Mouse (Mus musculus): ENCODE results near the gene Stk4. TPM values are rescaled to one million over a fixed set of nuclear protein-coding genes. Genes with fewer than 3 reads are reported as not detected.

Gene Stk4
- polyA plus RNA-seq, 1 experiment = 20.9 TPM

- Histone ChIP-seq H3K4me3 (ENCODE audit: insufficient read depth, low read length) (no peak overlapping the region), H3K4me1 (ENCODE audit: control insufficient read depth, insufficient read depth, low read length) (peaks cover 2% of the 10 kb centered on the region), H3K27ac (ENCODE audit: insufficient read depth, low read length) (no peak overlapping the region)
- TF ChIP-seq POLR2A (IDR thresholded peaks at IDR 0.05; ENCODE audit: extremely low read depth, insufficient read depth, low read length) (no peak), CTCF (IDR thresholded peaks at IDR 0.05; ENCODE audit: extremely low read depth, insufficient read depth, low read length) (no peak)
Measured at GRCm38 (mm10) chr2:164114051-164114450, 43.9 kb downstream of the Stk4 start.

- Histone ChIP-seq H3K27ac (ENCODE audit: insufficient read depth, low read length) (no peak overlapping the region), H3K4me1 (ENCODE audit: control insufficient read depth, insufficient read depth, low read length) (peaks cover 2% of the 10 kb centered on the region), H3K4me3 (ENCODE audit: insufficient read depth, low read length) (no peak overlapping the region)
- TF ChIP-seq CTCF (IDR thresholded peaks at IDR 0.05; ENCODE audit: extremely low read depth, insufficient read depth, low read length) (no peak), POLR2A (IDR thresholded peaks at IDR 0.05; ENCODE audit: extremely low read depth, insufficient read depth, low read length) (no peak)
Measured at GRCm38 (mm10) chr2:164115531-164115930, 45.4 kb downstream of the Stk4 start.

GRCm38 (mm10) chr2:164119503-164119902 is 49.4 kb downstream of the Stk4 start:
- H3K4me1 ChIP-seq (ENCODE audit: control insufficient read depth, insufficient read depth, low read length) = peaks cover 2% of the 10 kb centered on the region
- no peak for TF ChIP-seq CTCF (IDR thresholded peaks at IDR 0.05; ENCODE audit: extremely low read depth, insufficient read depth, low read length)
- H3K4me3 ChIP-seq (ENCODE audit: insufficient read depth, low read length) = no peak overlapping the region
- H3K27ac ChIP-seq (ENCODE audit: insufficient read depth, low read length) = no peak overlapping the region

- TF ChIP-seq POLR2A (IDR thresholded peaks at IDR 0.05; ENCODE audit: extremely low read depth, insufficient read depth, low read length) (no peak), CTCF (IDR thresholded peaks at IDR 0.05; ENCODE audit: extremely low read depth, insufficient read depth, low read length) (no peak)
- Histone ChIP-seq H3K4me1 (ENCODE audit: control insufficient read depth, insufficient read depth, low read length) (peaks cover 2% of the 10 kb centered on the region), H3K27ac (ENCODE audit: insufficient read depth, low read length) (no peak overlapping the region), H3K4me3 (ENCODE audit: insufficient read depth, low read length) (no peak overlapping the region)
Measured at GRCm38 (mm10) chr2:164123169-164123766, 53.1 kb downstream of the Stk4 start.

- Histone ChIP-seq H3K4me1 (ENCODE audit: control insufficient read depth, insufficient read depth, low read length) (peaks cover 2% of the 10 kb centered on the region), H3K4me3 (ENCODE audit: insufficient read depth, low read length) (no peak overlapping the region), H3K27ac (ENCODE audit: insufficient read depth, low read length) (no peak overlapping the region)
- TF ChIP-seq CTCF (IDR thresholded peaks at IDR 0.05; ENCODE audit: extremely low read depth, insufficient read depth, low read length) (peak; percentile 79), POLR2A (IDR thresholded peaks at IDR 0.05; ENCODE audit: extremely low read depth, insufficient read depth, low read length) (no peak)
Measured at GRCm38 (mm10) chr2:164126533-164126955, 56.4 kb downstream of the Stk4 start.

- H3K27ac ChIP-seq (ENCODE audit: insufficient read depth, low read length) = no peak overlapping the region
- TF ChIP-seq POLR2A (IDR thresholded peaks at IDR 0.05; ENCODE audit: extremely low read depth, insufficient read depth, low read length) (no peak), CTCF (IDR thresholded peaks at IDR 0.05; ENCODE audit: extremely low read depth, insufficient read depth, low read length) (no peak)
- peaks cover 2% of the 10 kb centered on the region for H3K4me1 ChIP-seq (ENCODE audit: control insufficient read depth, insufficient read depth, low read length)
- no peak overlapping the region for H3K4me3 ChIP-seq (ENCODE audit: insufficient read depth, low read length)
Measured at GRCm38 (mm10) chr2:164127297-164127696, 57.2 kb downstream of the Stk4 start.

GRCm38 (mm10) chr2:164128576-164129411 is 58.7 kb downstream of the Stk4 start:
- Histone ChIP-seq H3K27ac (ENCODE audit: insufficient read depth, low read length) (no peak overlapping the region), H3K4me3 (ENCODE audit: insufficient read depth, low read length) (no peak overlapping the region), H3K4me1 (ENCODE audit: control insufficient read depth, insufficient read depth, low read length) (peaks cover 2% of the 10 kb centered on the region)
- TF ChIP-seq CTCF (IDR thresholded peaks at IDR 0.05; ENCODE audit: extremely low read depth, insufficient read depth, low read length) (no peak), POLR2A (IDR thresholded peaks at IDR 0.05; ENCODE audit: extremely low read depth, insufficient read depth, low read length) (no peak)

- Histone ChIP-seq H3K27ac (ENCODE audit: insufficient read depth, low read length) (no peak overlapping the region), H3K4me3 (ENCODE audit: insufficient read depth, low read length) (no peak overlapping the region), H3K4me1 (ENCODE audit: control insufficient read depth, insufficient read depth, low read length) (peaks cover 2% of the 10 kb centered on the region)
- TF ChIP-seq CTCF (IDR thresholded peaks at IDR 0.05; ENCODE audit: extremely low read depth, insufficient read depth, low read length) (no peak), POLR2A (IDR thresholded peaks at IDR 0.05; ENCODE audit: extremely low read depth, insufficient read depth, low read length) (no peak)
Measured at GRCm38 (mm10) chr2:164131586-164131985, 61.5 kb downstream of the Stk4 start.

GRCm38 (mm10) chr2:164134563-164134962 is 64.4 kb downstream of the Stk4 start:
- Histone ChIP-seq H3K4me3 (ENCODE audit: insufficient read depth, low read length) (no peak overlapping the region), H3K27ac (ENCODE audit: insufficient read depth, low read length) (no peak overlapping the region), H3K4me1 (ENCODE audit: control insufficient read depth, insufficient read depth, low read length) (peaks cover 5% of the 10 kb centered on the region; the same call in 1 of the 2 replicates)
- TF ChIP-seq POLR2A (IDR thresholded peaks at IDR 0.05; ENCODE audit: extremely low read depth, insufficient read depth, low read length) = no peak
- peak; percentile 80 for TF ChIP-seq CTCF (IDR thresholded peaks at IDR 0.05; ENCODE audit: extremely low read depth, insufficient read depth, low read length)

GRCm38 (mm10) chr2:164135367-164135766 is 65.2 kb downstream of the Stk4 start:
- TF ChIP-seq CTCF (IDR thresholded peaks at IDR 0.05; ENCODE audit: extremely low read depth, insufficient read depth, low read length) (no peak), POLR2A (IDR thresholded peaks at IDR 0.05; ENCODE audit: extremely low read depth, insufficient read depth, low read length) (no peak)
- Histone ChIP-seq H3K4me1 (ENCODE audit: control insufficient read depth, insufficient read depth, low read length) (peaks cover 5% of the 10 kb centered on the region; the same call in 1 of the 2 replicates), H3K4me3 (ENCODE audit: insufficient read depth, low read length) (no peak overlapping the region), H3K27ac (ENCODE audit: insufficient read depth, low read length) (no peak overlapping the region)

Measured in cortical plate, adult 2 months (tissue).